Mouse (Mus musculus): Measurements from ENCODE around the gene Hspd1.
A peak's percentile ranks its signal among the peaks of the same experiment; 100 is the strongest.
"Not testable (repeated sequence)": the region's sequence is repeated elsewhere in the genome, so short reads cannot be mapped to it uniquely, and the experiment has no call there.

Gene Hspd1

GRCm38 (mm10) chr1:55087932-55088610, at the start of gene Hspd1, which contains the start of gene Hspe1:
Hspd1 (minus strand) TSS chr1:55088243.
Hspe1 (plus strand) TSS chr1:55088132.
- DNase-seq (ENCODE audit: low spot score in 2 of 2), result peak; percentile 90 to 97

DNA sequence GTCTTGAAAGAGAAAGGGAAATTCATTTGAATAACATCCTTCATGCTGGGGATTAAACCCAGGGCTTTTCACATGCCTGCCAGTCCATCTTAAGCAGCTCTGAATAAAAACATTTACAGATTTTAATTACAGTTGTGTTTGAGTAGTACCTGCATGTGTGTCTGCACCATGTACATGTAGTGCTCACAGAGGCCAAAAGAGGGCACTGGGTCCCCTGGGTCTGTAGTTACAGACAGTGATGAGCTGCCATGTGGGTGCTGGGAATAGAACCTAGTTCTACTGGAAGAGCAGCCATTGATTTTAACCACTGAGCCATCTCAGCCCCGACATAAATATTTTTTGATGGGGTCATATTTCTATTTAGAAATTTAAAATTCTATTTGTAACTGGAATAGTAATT, 47.8 kb upstream of the Hspd1 start:
- no peak for DNase-seq (ENCODE audit: low spot score in 2 of 2)

DNA sequence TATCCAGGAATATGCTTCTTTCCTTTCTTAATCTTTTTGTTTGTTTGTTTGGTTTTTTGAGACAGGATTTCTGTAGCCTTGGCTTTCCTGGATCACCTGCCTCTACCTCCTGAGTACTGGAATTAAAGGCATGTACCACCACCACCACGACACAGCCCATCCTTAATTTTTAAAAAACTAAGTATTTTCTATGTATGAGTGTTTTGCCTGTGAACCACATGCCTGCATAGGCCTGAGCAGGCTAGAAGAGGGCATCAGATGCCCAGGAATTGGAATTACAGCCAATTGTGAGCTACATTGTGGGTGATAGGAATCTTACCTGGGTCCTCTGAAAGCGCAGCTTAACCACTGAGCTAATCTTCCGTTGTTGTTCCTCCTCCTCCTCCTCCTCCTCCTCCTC, 46.3 kb upstream of the Hspd1 start:
- no peak for DNase-seq (ENCODE audit: low spot score in 2 of 2)

- DNase-seq (ENCODE audit: low spot score in 2 of 2), result no peak
Observed at GRCm38 (mm10) chr1:55133173-55133572, 45.1 kb upstream of the Hspd1 start.

DNA sequence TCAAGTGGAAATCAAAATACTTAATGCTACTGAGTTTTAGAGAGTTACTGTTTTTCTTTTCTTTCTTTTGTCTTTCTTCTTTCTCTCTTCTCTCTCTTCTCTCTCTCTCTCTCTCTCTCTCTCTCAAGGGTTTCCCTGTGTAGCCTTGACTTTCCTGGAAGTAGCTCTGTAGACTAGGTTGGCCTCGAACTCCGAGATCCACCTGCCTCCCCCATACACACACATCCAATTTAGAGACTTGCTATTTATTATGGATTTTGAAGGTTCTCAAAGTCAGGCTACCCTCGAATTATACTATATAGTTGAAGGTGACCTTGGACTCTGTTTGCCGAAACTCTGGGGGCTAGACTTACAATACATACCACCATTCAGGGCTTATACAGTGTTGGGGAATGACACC, 44.3 kb upstream of the Hspd1 start:
- DNase-seq (ENCODE audit: low spot score in 2 of 2), result no peak

GRCm38 (mm10) chr1:55131424-55132014, 43.5 kb upstream of the Hspd1 start:
- peak in 1 of 2 experiments; percentile 75 for DNase-seq (ENCODE audit: low spot score in 2 of 2)

DNA sequence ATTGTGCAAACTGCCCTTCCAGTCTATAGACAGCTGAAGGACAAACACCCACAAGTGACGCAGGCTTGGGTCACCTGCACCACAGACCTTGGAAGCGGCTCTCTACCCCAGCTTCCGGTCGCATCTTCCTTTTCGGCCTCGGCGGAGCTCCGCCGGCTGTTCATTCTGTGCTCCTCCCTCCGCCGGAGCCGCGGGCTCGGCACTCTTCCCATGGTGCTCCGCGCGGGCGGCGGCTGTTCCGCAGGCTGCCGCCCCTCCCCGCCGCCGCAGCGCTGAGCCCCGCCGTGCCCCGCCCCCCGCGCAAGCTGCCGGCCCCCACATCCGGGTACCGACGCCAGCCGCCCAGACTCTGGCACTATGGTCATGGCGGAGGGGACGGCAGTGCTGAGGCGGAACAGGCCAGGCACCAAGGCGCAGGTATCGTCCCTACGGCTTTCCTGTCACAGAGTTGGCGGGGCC, 42.9 kb upstream of the Hspd1 start, which contains the start of gene Mob4:
Gene Mob4 (plus strand): TSS at position 289 of the 459 bp plus-strand sequence.
- DNase-seq (ENCODE audit: low spot score in 2 of 2), result peak; percentile 95 to 96

- DNase-seq (ENCODE audit: low spot score in 2 of 2), result no peak
Observed at GRCm38 (mm10) chr1:55130190-55130916, 42.3 kb upstream of the Hspd1 start.

DNA sequence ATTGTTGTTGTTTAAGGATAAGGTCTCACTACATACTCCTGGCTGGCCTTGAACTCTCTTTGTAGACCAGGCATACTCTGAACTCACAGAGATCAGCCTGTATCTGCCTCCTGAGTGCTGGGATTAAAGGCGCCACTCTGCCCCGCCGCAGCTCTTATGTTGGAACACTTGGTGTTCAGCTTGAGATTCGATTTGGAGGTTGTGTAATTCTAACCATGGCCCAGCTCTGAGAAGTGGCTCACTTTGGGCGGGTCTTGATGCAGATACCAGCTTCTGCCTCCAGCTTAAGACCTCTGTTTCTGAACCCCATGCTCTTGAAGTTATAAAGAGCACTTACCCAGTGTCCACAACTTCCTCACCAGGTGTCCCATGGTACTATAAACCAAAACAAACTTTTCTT, 41.7 kb upstream of the Hspd1 start:
- DNase-seq (ENCODE audit: low spot score in 2 of 2), result no peak

DNA sequence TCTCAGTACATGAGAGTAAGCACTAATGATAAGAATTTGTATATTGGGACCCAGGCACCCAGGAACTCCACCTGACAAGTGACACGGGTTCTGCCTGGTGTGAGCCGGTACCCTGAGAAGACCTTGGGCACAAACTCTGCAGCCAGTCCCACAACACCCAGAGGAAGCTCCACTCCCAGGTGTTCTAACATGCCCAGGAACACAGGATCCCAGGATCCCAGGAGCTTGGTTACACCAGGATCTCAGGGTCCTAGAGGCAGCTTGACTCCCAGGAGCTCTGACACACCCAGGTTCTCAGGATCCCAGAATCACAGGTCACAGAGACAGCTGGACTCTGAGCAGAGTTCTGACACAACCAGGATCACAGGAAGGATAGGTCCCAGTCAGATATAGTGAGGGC, 36.1 kb upstream of the Hspd1 start:
- not testable (repeated sequence) for DNase-seq (ENCODE audit: low spot score in 2 of 2)

DNA sequence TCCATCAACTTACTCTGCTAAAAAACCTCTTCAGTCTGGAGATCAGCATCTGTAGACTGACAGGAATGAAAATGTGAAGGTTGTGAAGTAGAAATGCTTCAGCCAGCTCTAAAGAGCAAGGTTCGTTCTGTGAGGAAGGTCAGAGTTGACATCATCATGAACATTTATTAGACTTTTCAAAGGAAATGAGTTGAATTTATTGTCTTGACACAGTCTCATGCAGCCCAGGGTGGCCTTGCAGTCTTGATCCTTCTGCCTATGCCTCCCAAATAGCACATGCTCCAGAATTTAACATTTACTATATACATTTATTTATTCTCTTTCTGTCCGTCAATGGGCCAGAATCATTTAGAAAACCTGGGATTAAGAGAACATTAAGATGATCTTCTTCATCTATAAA, 35.5 kb upstream of the Hspd1 start:
- DNase-seq (ENCODE audit: low spot score in 2 of 2), result no peak

GRCm38 (mm10) chr1:55123046-55123445, 35.0 kb upstream of the Hspd1 start:
- no peak for DNase-seq (ENCODE audit: low spot score in 2 of 2)

GRCm38 (mm10) chr1:55109066-55109766, 21.2 kb upstream of the Hspd1 start:
- no peak for DNase-seq (ENCODE audit: low spot score in 2 of 2)

DNA sequence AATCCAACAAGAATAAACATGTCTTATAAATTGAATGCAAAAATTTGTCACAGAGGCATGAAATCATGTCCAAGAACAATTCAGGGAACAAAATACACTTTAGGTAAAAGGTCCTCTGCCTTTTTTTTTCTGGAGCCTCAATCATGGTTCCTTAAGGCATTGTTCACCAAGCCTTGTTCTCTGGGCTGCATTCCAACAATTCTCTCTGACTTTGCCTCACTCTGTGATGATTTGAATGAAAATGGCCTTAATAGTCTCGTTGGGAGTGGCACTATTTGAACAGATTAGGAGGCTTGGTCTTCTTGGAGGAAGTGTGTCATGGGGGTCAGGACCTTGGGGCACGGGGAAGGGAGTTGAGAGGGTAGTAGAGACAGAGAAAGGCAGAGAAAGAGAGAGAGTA, 20.4 kb upstream of the Hspd1 start:
- no peak for DNase-seq (ENCODE audit: low spot score in 2 of 2)

- no peak for DNase-seq (ENCODE audit: low spot score in 2 of 2)
Observed at GRCm38 (mm10) chr1:55107644-55108043, 19.6 kb upstream of the Hspd1 start.

DNA sequence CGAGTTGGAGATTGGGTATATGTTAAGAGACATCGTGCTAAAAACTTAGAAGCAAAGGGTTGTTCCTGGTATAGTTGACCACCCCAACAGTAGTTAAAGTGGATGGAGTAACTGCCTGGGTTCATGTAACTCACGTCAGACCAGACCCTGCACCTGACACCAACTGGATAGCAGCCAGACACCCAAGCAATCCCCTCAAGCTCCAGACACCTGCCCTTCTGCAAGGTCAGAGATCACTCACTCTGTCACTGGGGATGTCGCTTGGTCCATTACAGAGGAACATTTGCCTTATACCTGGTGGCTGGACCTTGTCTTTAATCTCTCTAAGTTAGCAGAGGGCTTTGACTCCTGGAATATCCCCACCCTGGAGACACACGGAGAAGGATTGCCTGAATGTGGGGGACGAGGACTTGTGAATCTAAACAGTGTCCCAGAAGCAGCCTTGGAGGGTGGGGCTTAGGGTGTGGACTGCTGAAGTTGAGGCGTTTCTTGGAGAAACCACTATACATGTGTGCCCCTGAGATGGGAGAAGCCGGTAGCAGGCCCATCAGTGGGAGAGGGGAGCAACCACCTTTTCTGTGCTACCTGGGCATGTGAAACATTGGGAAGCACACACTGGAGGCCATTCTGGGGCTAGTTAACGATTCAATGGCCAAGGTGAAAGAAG, 19.0 kb upstream of the Hspd1 start:
- no peak for DNase-seq (ENCODE audit: low spot score in 2 of 2)

DNA sequence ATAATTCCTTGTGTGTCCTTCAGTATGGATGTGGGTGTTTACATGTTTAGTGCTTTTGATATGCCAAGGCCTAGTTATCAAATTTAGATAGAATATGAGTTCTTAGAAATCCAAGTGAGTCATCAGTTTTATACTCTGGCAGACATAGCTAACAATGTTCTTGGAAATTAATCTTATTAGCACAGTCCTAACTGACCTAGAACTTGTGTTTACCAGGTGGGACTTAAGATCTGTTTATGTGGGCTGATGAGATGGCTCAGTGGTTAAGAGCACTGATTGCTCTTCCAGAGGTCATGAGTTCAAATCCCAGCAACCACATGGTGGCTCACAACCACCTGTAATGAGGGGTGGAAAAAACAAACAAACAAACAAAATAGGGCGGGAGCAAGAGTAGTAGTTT, 4.4 kb upstream of the Hspd1 start:
- DNase-seq (ENCODE audit: low spot score in 2 of 2), result no peak

- DNase-seq (ENCODE audit: low spot score in 2 of 2), result no peak
Observed at GRCm38 (mm10) chr1:55092056-55092455, 4.0 kb upstream of the Hspd1 start.

GRCm38 (mm10) chr1:55089498-55090064, 1.5 kb upstream of the Hspd1 start:
- DNase-seq (ENCODE audit: low spot score in 2 of 2), result no peak

GRCm38 (mm10) chr1:55088611-55089497, 811 bp upstream of the Hspd1 start:
- DNase-seq (ENCODE audit: low spot score in 2 of 2), result no peak

Measured in spleen, postnatal 10 days (tissue).